Comparison of ENCODE assay signal across 7 mouse cellular contexts in the genomic region with DNA sequence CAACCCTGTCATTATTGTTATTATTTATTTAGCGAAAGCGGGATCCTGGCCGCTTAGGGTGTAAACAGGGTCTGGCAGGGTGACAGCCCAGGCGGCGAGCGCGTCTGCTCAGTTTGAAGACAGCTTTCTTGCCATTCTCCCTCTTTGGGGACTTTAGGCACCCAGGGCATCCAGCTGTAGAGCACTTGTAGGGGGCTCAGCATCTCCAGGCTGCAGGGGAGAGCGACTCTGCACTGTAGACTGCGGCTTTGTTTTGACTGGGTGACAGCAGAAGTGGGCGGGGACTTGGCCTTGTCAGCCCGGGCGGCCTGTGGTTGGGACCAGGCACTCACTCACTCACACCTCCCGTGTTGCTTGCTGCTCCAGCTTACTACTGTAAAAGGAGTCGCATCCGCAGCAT. TPM values are rescaled to one million over a fixed set of nuclear protein-coding genes. Genes with fewer than 3 reads are reported as not detected.
DNase-seq lines count a peak whose midpoint lies in the region; ATAC-seq and TF ChIP-seq lines count a peak whose summit lies in the region.

No protein-coding gene starts in this region.

- H3K9ac ChIP-seq in intestine, embryonic 14.5 days (ENCODE audit: low read length) = peak overlapping the region; percentile 87
- H3K9ac ChIP-seq in limb, embryonic 14.5 days (ENCODE audit: low read depth, low read length, severe bottlenecking) = peak overlapping the region; percentile 93
- peak overlapping the region; percentile 91 for H3K9ac ChIP-seq in midbrain, embryonic 15.5 days

- H3K9me3 ChIP-seq in intestine, embryonic 14.5 days (ENCODE audit: control insufficient read depth, low read length) = no peaks in the 10 kb centered on the region
- no peaks in the 10 kb centered on the region for H3K9me3 ChIP-seq in limb, embryonic 14.5 days (ENCODE audit: control insufficient read depth, low read length)
- H3K9me3 ChIP-seq in midbrain, embryonic 15.5 days = no peaks in the 10 kb centered on the region

- H3K27me3 ChIP-seq in intestine, embryonic 14.5 days (replicated peaks; ENCODE audit: control insufficient read depth, insufficient read depth, low read length) = no peaks in the 10 kb centered on the region
- H3K27me3 ChIP-seq in limb, embryonic 14.5 days (ENCODE audit: control insufficient read depth, insufficient read depth, low read length) = no peaks in the 10 kb centered on the region
- H3K27me3 ChIP-seq in midbrain, embryonic 15.5 days (replicated peaks) = no peaks in the 10 kb centered on the region
- no peaks in the 10 kb centered on the region for H3K27me3 ChIP-seq in spleen, adult 2 months (ENCODE audit: control insufficient read depth, insufficient read depth, low read length)

- H3K27ac ChIP-seq in intestine, embryonic 14.5 days (ENCODE audit: low read depth) = peak overlapping the region; percentile 90
- peak overlapping the region; percentile 90; the same call in 1 of the 2 replicates for H3K27ac ChIP-seq in limb, embryonic 14.5 days (replicated peaks; ENCODE audit: low read depth, low read length)
- H3K27ac ChIP-seq in midbrain, embryonic 15.5 days = peak overlapping the region; percentile 95
- peak overlapping the region; percentile 98 for H3K27ac ChIP-seq in spleen, adult 2 months (ENCODE audit: insufficient read depth, low read length)

- H3K4me3 ChIP-seq in intestine, embryonic 14.5 days (ENCODE audit: low read depth, low read length) = peak overlapping the region; percentile 85
- peak overlapping the region; percentile 82 for H3K4me3 ChIP-seq in limb, embryonic 14.5 days (replicated peaks; ENCODE audit: low read length)
- peak overlapping the region; percentile 95 for H3K4me3 ChIP-seq in midbrain, embryonic 15.5 days
- H3K4me3 ChIP-seq in spleen, adult 2 months (ENCODE audit: extremely low read depth, insufficient read depth, insufficient read length) = peak overlapping the region; percentile 97

- peak; percentile 68 for ATAC-seq in intestine, embryonic 14.5 days (replicated peaks; ENCODE audit: low FRiP score, low TSS enrichment, low read depth)
- peak; percentile 70 for ATAC-seq in limb, embryonic 14.5 days (ENCODE audit: low FRiP score, low read depth)
- ATAC-seq in midbrain, embryonic 15.5 days (replicated peaks) = peak; percentile 92

- no peaks in the 10 kb centered on the region for H3K36me3 ChIP-seq in intestine, embryonic 14.5 days (ENCODE audit: control insufficient read depth, insufficient read depth, low read length)
- no peaks in the 10 kb centered on the region for H3K36me3 ChIP-seq in limb, embryonic 14.5 days (ENCODE audit: control insufficient read depth, insufficient read depth, low read length)
- no peaks in the 10 kb centered on the region for H3K36me3 ChIP-seq in midbrain, embryonic 15.5 days (replicated peaks)
- no peaks in the 10 kb centered on the region for H3K36me3 ChIP-seq in spleen, adult 2 months (ENCODE audit: control insufficient read depth, insufficient read depth, low read length)

- peak; percentile 79 for DNase-seq in adrenal gland, adult 8-10 months
- DNase-seq in embryo, embryonic 10.5 days (ENCODE audit: low spot score) = peak; percentile 86
- DNase-seq in gastrocnemius, postnatal 36 days = peak; percentile 70 to 75
- DNase-seq in intestine, embryonic 14.5 days (ENCODE audit: low spot score) = peak; percentile 79
- DNase-seq in limb, embryonic 14.5 days (ENCODE audit: low spot score) = peak; percentile 75
- peak; percentile 65 to 86 for DNase-seq in spleen, adult 2 months (ENCODE audit: low read depth in 1 of 2, low spot score in 2 of 2)

- peaks cover 29% of the 10 kb centered on the region for H3K4me1 ChIP-seq in intestine, embryonic 14.5 days (replicated peaks; ENCODE audit: control insufficient read depth, insufficient read depth, low read length)
- H3K4me1 ChIP-seq in limb, embryonic 14.5 days (ENCODE audit: control insufficient read depth, insufficient read depth, low read length) = peaks cover 22% of the 10 kb centered on the region
- peaks cover 28% of the 10 kb centered on the region for H3K4me1 ChIP-seq in midbrain, embryonic 15.5 days
- H3K4me1 ChIP-seq in spleen, adult 2 months (ENCODE audit: control insufficient read depth, insufficient read depth, insufficient read length) = peaks cover 9% of the 10 kb centered on the region

- peak overlapping the region; percentile 95 for H3K4me2 ChIP-seq in intestine, embryonic 14.5 days (ENCODE audit: low read length)
- H3K4me2 ChIP-seq in limb, embryonic 14.5 days (replicated peaks; ENCODE audit: low read depth, low read length, severe bottlenecking) = peak overlapping the region; percentile 79
- peak overlapping the region; percentile 85 for H3K4me2 ChIP-seq in midbrain, embryonic 15.5 days

- TF ChIP-seq CTCF in spleen, adult 2 months (IDR thresholded peaks at IDR 0.05; ENCODE audit: extremely low read depth, insufficient read depth, insufficient read length, insufficient replicate concordance) = no peak

- under 1% methylated on average over 15 of the region's 15 CpGs for WGBS in intestine, embryonic 14.5 days
- WGBS in limb, embryonic 14.5 days = 0% methylated on average over 15 of the region's 15 CpGs
- under 1% methylated on average over 15 of the region's 15 CpGs for WGBS in midbrain, embryonic 15.5 days
- under 1% methylated on average over 15 of the region's 15 CpGs for WGBS in spleen, adult 2 months

- TF ChIP-seq POLR2A in limb, embryonic 14.5 days (IDR thresholded peaks at IDR 0.05; ENCODE audit: borderline replicate concordance, extremely low read depth, insufficient read depth, insufficient read length) = no peak
- peak; percentile 62 for TF ChIP-seq POLR2A in spleen, adult 2 months (IDR thresholded peaks at IDR 0.05; ENCODE audit: low read depth, low read length)

- intact Hi-C loops in gastrocnemius, postnatal 36 days (cut with DNase I) = loop anchor here (5.0 kb wide), 3 partner anchors 34 to 79 kb away; no protein-coding TSS in a partner anchor

RNA-seq across cellular contexts. Expression of a gene that starts 1.5 kb away (rescaled TPM):
- 100 to 1,000 TPM in 1 of 4 experiments, 10 to 100 TPM in 3; 77.7 to 105 (median 82.5) TPM for total RNA-seq in adrenal gland, adult 8-10 months (2022)
- 10 to 100 TPM; 50.9 to 62.0 TPM for total RNA-seq in gastrocnemius, postnatal 36 days (2021)
- 5.3 and 7.3 TPM in 2 replicates for polyA plus RNA-seq in intestine, embryonic 14.5 days (2014; fragmentation: Nextera tagmentation; extraction: Ambion mirVana)
- 7.5 and 10.0 TPM in 2 replicates for polyA plus RNA-seq in limb, embryonic 14.5 days (2012; rRNA removed)
- polyA plus RNA-seq in limb, embryonic 14.5 days (2014; fragmentation: Nextera tagmentation; extraction: Ambion mirVana) = 7.6 and 7.9 TPM in 2 replicates
- 6.5 and 6.7 TPM in 2 replicates for polyA plus RNA-seq in midbrain, embryonic 15.5 days (2015; fragmentation: Nextera tagmentation; extraction: Ambion mirVana)
- polyA plus RNA-seq in spleen, adult 2 months (2012; rRNA removed) = 5.0 and 5.2 TPM in 2 replicates

RNA-seq across cellular contexts. Expression of a gene that starts 28.9 kb away (rescaled TPM):
- not detected for total RNA-seq in adrenal gland, adult 8-10 months (2022)
- not detected for total RNA-seq in gastrocnemius, postnatal 36 days (2021)
- 0.34 and 0.40 TPM in 2 replicates for polyA plus RNA-seq in intestine, embryonic 14.5 days (2014; fragmentation: Nextera tagmentation; extraction: Ambion mirVana)
- not detected in 2 replicates for polyA plus RNA-seq in limb, embryonic 14.5 days (2012; rRNA removed)
- polyA plus RNA-seq in limb, embryonic 14.5 days (2014; fragmentation: Nextera tagmentation; extraction: Ambion mirVana) = 0.45 and 0.64 TPM in 2 replicates
- 0.60 and 0.65 TPM in 2 replicates for polyA plus RNA-seq in midbrain, embryonic 15.5 days (2015; fragmentation: Nextera tagmentation; extraction: Ambion mirVana)
- not detected in 2 replicates for polyA plus RNA-seq in spleen, adult 2 months (2012; rRNA removed)

Comparison
In these comparisons a context has a peak if more than half of its experiments do, and no peak if none do; other contexts are left out.
1. Peak in every context shown above with its lines: DNase-seq, ATAC-seq, H3K4me3 ChIP-seq and H3K27ac ChIP-seq.